13 mouse cellular contexts compared by ENCODE assay signal in genomic region chr19:34656511-34657298, GRCm38 (mm10). TPM values are rescaled to one million over a fixed set of nuclear protein-coding genes. Genes with fewer than 3 reads are reported as not detected.
DNase-seq lines count a peak whose midpoint lies in the region; ATAC-seq lines count a peak whose summit lies in the region.
"Had no signal": no experiment of that assay in that cellular context is flagged by ENCODE, and none has a peak within 500 bp of the region (broad histone marks: within the 10 kb centered on the region; RNA-seq: fewer than 3 reads in every experiment).

No protein-coding gene starts in this region.

- no peaks in the 10 kb centered on the region for H3K27me3 ChIP-seq in heart, embryonic 12.5 days (replicated peaks)
- no peaks in the 10 kb centered on the region for H3K27me3 ChIP-seq in liver, embryonic 11.5 days (replicated peaks; ENCODE audit: control insufficient read depth, insufficient read depth, low read length)
- no peaks in the 10 kb centered on the region for H3K27me3 ChIP-seq in forebrain, embryonic 16.5 days (replicated peaks; ENCODE audit: control insufficient read depth, insufficient read depth, low read length)
- H3K27me3 ChIP-seq: hindbrain, embryonic 15.5 days had no signal

- no peak overlapping the region for H3K9ac ChIP-seq in heart, embryonic 12.5 days
- no peak overlapping the region for H3K9ac ChIP-seq in liver, embryonic 11.5 days (ENCODE audit: low read depth, low read length)
- no peak overlapping the region for H3K9ac ChIP-seq in forebrain, embryonic 16.5 days (replicated peaks; ENCODE audit: low read depth, low read length)
- H3K9ac ChIP-seq: hindbrain, embryonic 15.5 days had no signal

- no peak for DNase-seq in heart, adult 9 months (ENCODE audit: low spot score in 2 of 2)
- peak; percentile 88 for DNase-seq in 416B (ENCODE audit: low read depth)
- peak; percentile 12 for DNase-seq in c-Kit-positive CD71-negative TER-119-negative erythroid progenitor cells, embryonic 14.5 days (ENCODE audit: low read depth)
- no peak for DNase-seq in liver, embryonic 11.5 days (ENCODE audit: low spot score)
- no peak for DNase-seq in cerebellum, postnatal 10 days
- DNase-seq: adrenal gland, postnatal 36 days; layer of hippocampus, adult 9-11 months; lung, adult 2 months had no signal

- no peak overlapping the region for H3K4me2 ChIP-seq in heart, embryonic 12.5 days
- H3K4me2 ChIP-seq in liver, embryonic 11.5 days = peak overlapping the region; percentile 28
- H3K4me2 ChIP-seq in forebrain, embryonic 16.5 days (ENCODE audit: low read length) = no peak overlapping the region
- H3K4me2 ChIP-seq: hindbrain, embryonic 15.5 days had no signal

- no peaks in the 10 kb centered on the region for H3K9me3 ChIP-seq in heart, embryonic 12.5 days (replicated peaks)
- no peaks in the 10 kb centered on the region for H3K9me3 ChIP-seq in liver, embryonic 11.5 days (ENCODE audit: control insufficient read depth, low read length)
- H3K9me3 ChIP-seq in forebrain, embryonic 16.5 days (ENCODE audit: control insufficient read depth, low read length) = no peaks in the 10 kb centered on the region
- H3K9me3 ChIP-seq: hindbrain, embryonic 15.5 days had no signal

- WGBS in heart, embryonic 12.5 days = 1% methylated on average over 2 of the region's 2 CpGs
- WGBS in liver, embryonic 11.5 days = 2% methylated on average over 2 of the region's 2 CpGs
- WGBS in forebrain, embryonic 16.5 days = 34% methylated on average over 2 of the region's 2 CpGs

- peaks cover 24% of the 10 kb centered on the region for H3K4me1 ChIP-seq in heart, embryonic 12.5 days (replicated peaks)
- peaks cover 15% of the 10 kb centered on the region for H3K4me1 ChIP-seq in liver, embryonic 11.5 days (replicated peaks; ENCODE audit: control insufficient read depth, insufficient read depth, low read length)
- H3K4me1 ChIP-seq in forebrain, embryonic 16.5 days (replicated peaks; ENCODE audit: control insufficient read depth, insufficient read depth, low read length) = no peaks in the 10 kb centered on the region
- H3K4me1 ChIP-seq: hindbrain, embryonic 15.5 days had no signal

- H3K4me3 ChIP-seq in heart, embryonic 12.5 days = no peak overlapping the region
- H3K4me3 ChIP-seq in liver, embryonic 11.5 days (ENCODE audit: low read depth, low read length) = no peak overlapping the region
- H3K4me3 ChIP-seq in forebrain, embryonic 16.5 days (replicated peaks; ENCODE audit: low read length) = no peak overlapping the region
- H3K4me3 ChIP-seq: hindbrain, embryonic 15.5 days had no signal

- H3K36me3 ChIP-seq in heart, embryonic 12.5 days = no peaks in the 10 kb centered on the region
- H3K36me3 ChIP-seq in liver, embryonic 11.5 days (ENCODE audit: control insufficient read depth, insufficient read depth, low read length) = no peaks in the 10 kb centered on the region
- H3K36me3 ChIP-seq in forebrain, embryonic 16.5 days (ENCODE audit: control insufficient read depth, insufficient read depth) = no peaks in the 10 kb centered on the region
- H3K36me3 ChIP-seq: hindbrain, embryonic 15.5 days had no signal

- ATAC-seq in heart, embryonic 12.5 days (ENCODE audit: insufficient number of reproducible peaks, low FRiP score) = peak; percentile 98
- ATAC-seq in liver, embryonic 11.5 days (replicated peaks; ENCODE audit: low FRiP score) = peak; percentile 100
- ATAC-seq in forebrain, embryonic 16.5 days = no peak
- ATAC-seq in cerebellum, adult (ENCODE audit: insufficient number of reproducible peaks, low FRiP score, low TSS enrichment) = no peak

- H3K27ac ChIP-seq in heart, embryonic 12.5 days (ENCODE audit: poor library complexity, severe bottlenecking) = peak overlapping the region; percentile 64
- peak overlapping the region; percentile 65 for H3K27ac ChIP-seq in liver, embryonic 11.5 days (ENCODE audit: low read depth, low read length)
- H3K27ac ChIP-seq in forebrain, embryonic 16.5 days (ENCODE audit: low read length) = no peak overlapping the region
- H3K27ac ChIP-seq: hindbrain, embryonic 15.5 days had no signal

RNA-seq across cellular contexts. Expression of gene Ifit1, which starts 16.0 kb away (rescaled TPM):
- 0.32 and 0.40 TPM in 2 replicates for polyA plus RNA-seq in heart, embryonic 12.5 days (2016; fragmentation: Nextera tagmentation; extraction: Ambion mirVana)
- polyA plus RNA-seq in liver, embryonic 11.5 days (2014; fragmentation: Nextera tagmentation; extraction: Ambion mirVana) = 0.13 and 0.14 TPM in 2 replicates
- 0.15 and 0.18 TPM in 2 replicates for polyA plus RNA-seq in forebrain, embryonic 16.5 days (2015; fragmentation: Nextera tagmentation; extraction: Ambion mirVana)

RNA-seq across cellular contexts. Expression of gene Ifit1bl2, which starts 16.2 kb away (rescaled TPM):
- 0.83 and 1.0 TPM in 2 replicates for polyA plus RNA-seq in heart, embryonic 12.5 days (2016; fragmentation: Nextera tagmentation; extraction: Ambion mirVana)
- not detected in 2 replicates for polyA plus RNA-seq in liver, embryonic 11.5 days (2014; fragmentation: Nextera tagmentation; extraction: Ambion mirVana)
- polyA plus RNA-seq in forebrain, embryonic 16.5 days (2015; fragmentation: Nextera tagmentation; extraction: Ambion mirVana) = 0.19 and 0.22 TPM in 2 replicates
- polyA plus RNA-seq: testis, adult 2 months had no signal

RNA-seq across cellular contexts. Expression of gene Ifit3b, which starts 48.9 kb away (rescaled TPM):
- 0.19 and 0.46 TPM in 2 replicates for polyA plus RNA-seq in heart, embryonic 12.5 days (2016; fragmentation: Nextera tagmentation; extraction: Ambion mirVana)
- not detected in 2 replicates for polyA plus RNA-seq in liver, embryonic 11.5 days (2014; fragmentation: Nextera tagmentation; extraction: Ambion mirVana)
- 0.30 TPM in 1 of 2 replicates, not detected in the other for polyA plus RNA-seq in forebrain, embryonic 16.5 days (2015; fragmentation: Nextera tagmentation; extraction: Ambion mirVana)

RNA-seq across cellular contexts. Expression of gene Ifit1bl1, which starts 54.9 kb away (rescaled TPM):
- polyA plus RNA-seq in heart, embryonic 12.5 days (2016; fragmentation: Nextera tagmentation; extraction: Ambion mirVana) = 1.00 and 1.5 TPM in 2 replicates
- polyA plus RNA-seq in liver, embryonic 11.5 days (2014; fragmentation: Nextera tagmentation; extraction: Ambion mirVana) = 0.07 and 0.13 TPM in 2 replicates
- polyA plus RNA-seq in forebrain, embryonic 16.5 days (2015; fragmentation: Nextera tagmentation; extraction: Ambion mirVana) = 0.65 and 0.98 TPM in 2 replicates
- polyA plus RNA-seq: testis, adult 2 months had no signal

Comparison
In these comparisons a context has a peak if more than half of its experiments do, and no peak if none do; other contexts are left out.
1. ATAC-seq: peak in heart, embryonic 12.5 days (single experiment) and liver, embryonic 11.5 days (single experiment); none in forebrain, embryonic 16.5 days (single experiment) and cerebellum, adult (single experiment).
2. DNase-seq: peak in 416B (single experiment) and c-Kit-positive CD71-negative TER-119-negative erythroid progenitor cells, embryonic 14.5 days (single experiment); none in heart, adult 9 months (0 of 2), liver, embryonic 11.5 days (single experiment) and cerebellum, postnatal 10 days (0 of 2).